Mouse (Mus musculus): ENCODE measurements around the gene Cdkn2c.

The Cdkn2c gene

DNA sequence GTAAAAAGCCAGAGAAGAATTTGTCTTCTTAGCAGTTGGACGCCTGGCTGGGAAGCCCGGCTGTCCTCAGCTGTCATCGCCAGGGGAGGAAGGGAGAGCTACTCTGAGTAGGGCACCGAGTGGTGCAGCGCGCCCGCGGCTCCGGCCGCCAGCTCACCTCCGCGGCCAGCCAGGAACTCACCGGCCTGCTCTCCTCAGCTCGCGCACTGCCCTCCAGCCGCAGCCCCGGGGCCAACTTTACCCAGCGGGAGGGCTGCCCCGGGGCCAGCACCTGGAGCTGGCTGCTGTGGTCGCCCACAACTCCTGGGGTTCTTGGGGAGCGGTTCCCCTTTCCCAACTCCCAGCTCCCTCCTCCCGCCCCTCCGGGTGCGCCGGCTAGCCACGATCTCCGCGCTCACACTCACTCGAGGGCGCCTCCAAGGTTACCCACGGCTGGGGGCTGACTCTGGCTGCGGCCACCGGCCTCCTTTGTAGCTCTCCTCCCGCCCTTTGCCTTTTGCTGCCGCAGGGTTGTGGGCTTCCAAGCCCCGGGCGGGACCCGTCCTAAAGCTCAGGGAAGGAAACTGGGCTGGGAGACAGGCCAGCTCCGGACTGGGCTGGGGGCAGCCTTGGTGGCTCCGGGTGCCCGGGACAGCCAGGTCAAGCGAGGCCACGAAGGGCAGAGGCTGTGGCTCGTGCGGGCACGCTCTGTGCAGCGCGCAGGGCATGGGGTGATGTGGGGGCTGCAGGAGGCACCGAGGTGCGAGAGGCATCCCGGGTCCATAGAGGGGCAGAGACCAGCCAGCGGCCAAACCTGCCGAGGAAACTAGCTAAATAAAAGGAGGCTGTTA lies 9.8 kb downstream of the Cdkn2c start:
- peak; percentile 24 to 35 for DNase-seq (ENCODE audit: low spot score in 2 of 2)

DNA sequence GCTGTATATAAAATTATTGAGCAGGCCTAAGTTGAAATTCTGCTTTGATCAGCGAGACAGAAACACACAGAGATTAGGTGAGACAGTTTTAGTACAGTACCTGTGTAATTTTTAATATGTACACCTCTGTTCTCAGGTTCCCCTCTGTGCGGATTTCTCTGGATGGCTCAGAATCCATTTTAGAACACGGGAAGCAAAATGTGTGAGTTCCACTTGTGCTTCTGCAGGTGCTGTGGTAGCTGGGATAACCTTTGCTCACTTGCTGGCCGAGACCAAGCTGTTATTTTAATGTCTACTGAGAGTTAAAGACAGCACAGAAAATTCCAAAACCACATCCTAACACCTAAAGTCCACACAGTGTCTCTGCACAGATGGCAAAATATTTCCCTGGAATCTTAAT lies 10.7 kb downstream of the Cdkn2c start:
- no peak for DNase-seq (ENCODE audit: low spot score in 2 of 2)

DNA sequence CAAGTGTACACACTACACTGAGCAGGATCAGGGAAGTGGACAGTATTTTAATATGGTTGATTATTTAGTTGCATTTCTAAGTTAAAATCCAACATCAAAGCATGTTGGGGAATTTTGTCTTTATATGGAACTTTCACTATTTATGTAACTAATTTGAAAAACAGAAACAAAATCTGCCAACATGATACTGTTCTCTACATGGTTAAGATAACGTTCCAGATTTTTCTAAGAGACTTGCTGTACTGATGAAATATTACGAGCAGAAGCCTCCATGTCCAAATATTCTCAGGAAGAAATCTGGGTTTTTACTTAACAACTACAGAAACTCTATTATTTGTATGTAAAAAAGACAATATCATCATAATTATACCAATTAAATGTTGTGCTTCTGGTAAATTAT lies 11.3 kb downstream of the Cdkn2c start:
- no peak for DNase-seq (ENCODE audit: low spot score in 2 of 2)

DNA sequence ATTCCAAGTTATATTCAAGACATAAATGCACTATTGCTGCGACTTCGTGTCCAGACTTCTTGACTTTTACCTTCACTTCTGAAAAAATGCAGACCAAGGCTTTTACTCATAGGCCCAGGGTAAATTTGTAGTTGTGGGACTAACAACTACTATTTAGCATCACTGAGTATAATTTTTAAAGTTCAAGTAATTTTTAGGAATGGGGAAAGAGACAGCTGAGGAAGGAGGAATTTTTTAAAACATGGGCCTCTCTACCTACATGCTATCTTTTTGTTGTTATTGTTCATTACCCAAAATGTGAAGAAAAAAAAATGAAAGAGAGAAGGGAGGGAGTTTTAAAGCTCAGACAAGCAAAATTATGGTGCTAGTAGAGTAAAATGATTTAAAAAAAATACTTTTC lies 12.3 kb downstream of the Cdkn2c start:
- no peak for DNase-seq (ENCODE audit: low spot score in 2 of 2)

DNA sequence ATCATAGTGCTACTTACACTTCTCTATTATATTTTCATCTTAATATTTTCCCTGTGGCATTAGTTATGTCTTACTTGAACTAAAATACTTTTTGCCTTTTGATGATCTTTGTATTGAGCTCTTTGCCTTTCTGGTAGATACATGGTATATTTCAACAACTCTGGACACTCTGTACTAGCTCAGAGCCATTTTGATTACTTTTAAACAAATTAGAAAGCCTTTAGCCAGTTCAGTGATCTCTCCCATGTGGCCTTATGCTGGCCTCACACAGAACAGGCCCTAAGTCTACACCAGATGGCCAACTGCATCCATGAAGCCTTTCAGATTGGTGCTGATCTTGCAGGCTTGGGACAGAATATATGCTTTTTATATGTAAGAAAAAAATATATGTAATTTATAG lies 13.7 kb downstream of the Cdkn2c start:
- no peak for DNase-seq (ENCODE audit: low spot score in 2 of 2)

DNA sequence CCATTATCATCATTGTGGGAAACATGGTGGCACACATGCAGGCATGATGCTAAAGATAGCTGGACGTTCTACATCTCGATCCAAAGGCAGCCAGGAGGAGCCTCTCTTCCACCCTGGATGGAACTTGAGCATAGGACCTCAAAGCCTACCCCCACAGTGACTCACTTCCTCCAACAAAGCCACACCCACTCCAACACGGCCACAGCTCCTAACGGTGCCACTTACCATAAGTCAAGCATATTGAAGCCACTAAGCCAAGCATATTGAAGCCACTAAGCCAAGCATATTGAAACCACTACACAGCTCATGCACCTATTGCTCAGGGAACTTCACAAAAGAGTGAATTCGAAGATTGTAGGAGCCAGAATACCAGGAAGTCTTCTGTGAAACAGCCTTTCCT lies 17.7 kb downstream of the Cdkn2c start:
- no peak for DNase-seq (ENCODE audit: low spot score in 2 of 2)

DNA sequence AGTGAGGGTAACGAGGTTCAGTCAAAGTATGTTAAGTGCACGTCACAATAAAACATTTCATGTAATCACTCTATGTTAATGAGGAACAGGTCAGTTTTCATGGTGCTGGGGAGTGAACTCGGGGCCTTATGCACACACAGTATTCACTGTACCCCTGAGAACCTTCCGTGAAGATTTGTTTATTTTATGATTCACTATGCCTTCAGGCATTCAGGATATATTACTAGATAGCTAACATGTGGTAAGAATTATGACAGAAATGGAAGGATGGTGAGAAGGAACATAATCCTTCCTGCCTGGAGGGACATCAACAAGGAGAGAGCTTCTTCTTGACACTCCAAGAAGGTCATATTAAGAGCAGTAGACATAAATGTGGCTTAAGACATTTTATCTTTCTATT lies 19.7 kb downstream of the Cdkn2c start:
- no peak for DNase-seq (ENCODE audit: low spot score in 2 of 2)

DNA sequence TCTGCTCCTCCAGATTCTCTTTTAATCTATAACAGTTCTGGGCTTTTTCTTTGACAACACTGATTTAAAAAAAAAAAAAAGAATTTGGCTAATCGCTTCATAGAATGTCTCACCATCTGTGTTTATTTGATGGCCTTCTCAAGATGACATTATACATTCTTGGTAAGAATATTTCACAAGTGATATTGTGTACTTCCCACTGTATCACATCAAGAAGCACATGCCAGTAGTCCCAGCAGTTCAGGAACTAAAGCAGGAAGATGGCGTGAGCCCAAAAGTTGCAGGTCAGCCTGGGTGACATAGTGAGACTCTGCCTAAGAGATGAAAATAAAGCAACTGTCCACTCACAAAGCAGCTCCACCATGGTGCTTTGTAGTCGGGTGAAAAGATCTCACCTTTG lies 25.5 kb downstream of the Cdkn2c start:
- DNase-seq (ENCODE audit: low spot score in 2 of 2) = no peak

DNA sequence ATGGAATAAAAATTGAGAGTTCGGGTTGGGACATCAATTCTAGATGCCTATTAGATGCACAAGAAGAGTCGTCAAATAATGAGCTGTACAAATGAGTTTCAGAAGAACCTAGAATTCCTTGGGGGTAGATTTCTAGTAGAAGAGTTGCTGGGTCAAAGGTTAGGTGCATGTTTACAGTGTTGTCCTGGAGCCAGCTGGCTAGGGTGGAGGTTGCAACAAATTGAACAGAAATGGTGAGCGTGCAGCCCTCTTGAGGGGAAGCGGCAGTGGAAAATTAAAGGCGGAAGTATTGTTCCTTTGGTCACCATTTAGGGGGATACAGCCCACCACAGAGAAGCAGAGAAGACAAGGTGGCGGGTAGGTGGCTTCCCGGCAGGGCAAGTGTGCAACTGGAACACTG lies 26.8 kb downstream of the Cdkn2c start:
- DNase-seq (ENCODE audit: low spot score in 2 of 2) = peak in 1 of 2 experiments; percentile 27

DNA sequence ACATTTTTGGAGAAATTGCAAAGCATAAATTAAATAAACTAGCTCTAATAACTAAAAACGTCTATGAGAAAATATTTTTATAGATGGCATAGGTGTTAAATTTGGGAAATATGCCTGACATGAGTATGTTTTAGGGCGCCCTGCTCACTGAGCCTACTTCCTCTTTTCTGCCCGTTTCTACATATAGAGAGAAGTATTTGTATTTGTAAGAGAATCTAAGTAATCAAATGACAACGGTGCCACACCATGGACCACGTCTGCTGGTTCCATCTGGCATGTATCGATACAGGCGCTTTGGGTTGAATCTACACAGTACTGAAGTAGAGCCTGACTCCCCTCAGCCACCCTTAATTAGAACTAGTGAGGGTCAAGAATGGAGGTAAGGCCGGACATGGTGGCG lies 27.6 kb downstream of the Cdkn2c start:
- DNase-seq (ENCODE audit: low spot score in 2 of 2) = no peak

DNA sequence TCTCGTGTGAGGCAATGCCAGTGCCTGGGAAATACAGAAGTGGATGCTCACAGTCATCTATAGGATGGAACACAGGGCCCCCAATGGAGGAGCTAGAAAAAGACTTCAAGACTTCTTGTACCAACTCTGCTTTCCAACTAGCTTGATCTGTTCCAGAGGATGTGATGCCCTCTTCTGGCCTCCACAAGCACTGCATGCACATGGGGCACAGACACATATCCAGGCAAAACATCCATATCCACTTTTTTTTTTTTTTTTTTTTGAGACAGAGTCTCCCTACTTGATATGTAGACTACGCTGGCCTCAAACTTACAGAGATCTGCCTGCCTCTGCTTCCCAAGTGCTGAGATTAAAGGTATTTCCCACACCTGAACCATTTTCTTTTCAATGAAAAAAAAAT lies 32.0 kb downstream of the Cdkn2c start:
- DNase-seq (ENCODE audit: low spot score in 2 of 2) = no peak

DNA sequence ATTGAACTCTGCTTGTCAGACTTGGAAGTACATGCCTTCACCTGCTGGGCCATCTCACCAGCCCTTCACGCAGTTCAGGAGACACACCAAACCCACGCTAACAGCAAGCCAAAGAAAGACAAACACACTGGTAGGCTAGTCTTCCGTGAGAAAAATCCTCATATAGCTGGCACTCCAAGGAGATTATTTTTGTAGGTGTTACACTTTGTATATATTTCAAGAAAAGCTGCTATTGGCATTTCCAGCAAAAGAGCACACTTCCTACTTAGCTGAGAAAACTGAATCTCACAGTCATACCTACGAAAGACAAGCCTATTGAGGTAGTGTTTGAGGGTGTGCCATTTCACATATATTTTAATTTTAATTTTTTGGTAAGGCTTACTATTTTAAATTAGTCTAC lies 36.0 kb downstream of the Cdkn2c start:
- DNase-seq (ENCODE audit: low spot score in 2 of 2) = no peak

DNA sequence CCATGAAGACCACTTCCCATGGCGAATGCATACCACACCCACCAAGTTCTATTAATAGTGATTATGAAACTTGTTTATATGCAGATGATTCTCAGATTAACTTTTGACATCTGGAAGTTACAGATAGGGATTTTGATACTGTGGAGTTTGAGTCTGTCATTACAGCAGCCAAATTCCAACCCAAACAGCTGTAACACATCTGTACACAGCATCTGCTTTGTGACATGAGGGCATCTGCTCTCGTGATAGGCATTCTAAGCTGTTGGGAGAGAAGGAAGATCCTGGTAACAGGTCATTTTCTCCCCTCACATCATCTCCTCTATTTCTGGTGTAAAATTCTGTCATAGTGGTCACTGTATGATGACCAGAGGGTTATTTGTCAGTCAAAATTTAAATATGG lies 36.8 kb downstream of the Cdkn2c start:
- no peak for DNase-seq (ENCODE audit: low spot score in 2 of 2)

DNA sequence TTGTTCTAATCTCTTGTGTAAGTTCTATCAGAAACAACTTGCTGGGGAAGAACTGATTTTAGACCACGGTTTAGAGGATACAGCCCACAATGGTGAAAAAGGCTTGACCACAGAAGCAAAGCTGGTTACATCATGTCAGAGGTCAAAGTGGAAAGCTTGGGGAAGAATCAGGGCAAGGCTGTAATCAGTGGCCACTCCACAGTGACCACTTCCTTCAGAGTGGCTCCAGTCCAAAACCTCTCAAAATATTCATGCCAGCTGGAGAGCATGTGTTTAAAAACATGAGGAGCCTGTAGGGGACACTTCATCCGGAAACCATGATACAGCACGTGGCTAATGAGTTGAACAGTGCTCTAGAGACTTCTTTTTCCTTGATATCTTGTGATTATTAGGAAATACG lies 54.4 kb downstream of the Cdkn2c start:
- no peak for DNase-seq (ENCODE audit: low spot score in 2 of 2)
